Mouse (Mus musculus) regulatory T cell (primary cell): Measurements from ENCODE around the gene Gm8453.
"Not testable (repeated sequence)": the region's sequence is repeated elsewhere in the genome, so short reads cannot be mapped to it uniquely, and the experiment has no call there.

Source experiments
- in situ Hi-C: fragments of 300-600 bp; cut with MboI, MseI; formaldehyde crosslinking; loops from one replicate; pipeline ENCODE4 v1.15.1; 2025; ENCODE audit warnings: high pct_unique_total_duplicates

The Gm8453 gene

GRCm38 (mm10) chr7:22229384-22229783 is at the start of gene Gm8453:
Gene Gm8453 (minus strand): TSS chr7:22229484.
- in situ Hi-C loops: not testable (repeated sequence)

GRCm38 (mm10) chr7:22201164-22201563 is 28.1 kb downstream of the Gm8453 start, which contains the start of gene Gm8653:
Gene Gm8653 (minus strand): TSS chr7:22201264.
- in situ Hi-C loops: not testable (repeated sequence)

- in situ Hi-C loops: not testable (repeated sequence)
Observed at GRCm38 (mm10) chr7:22189077-22189476, 40.2 kb downstream of the Gm8453 start, which contains the start of gene Vmn1r143. Gene Vmn1r143 (plus strand): TSS chr7:22189377.
